Mouse (Mus musculus): ENCODE measurements around the gene Plcb1. TPM values are rescaled to one million over a fixed set of nuclear protein-coding genes. Genes with fewer than 3 reads are reported as not detected.
"Not testable (repeated sequence)": the region's sequence is repeated elsewhere in the genome, so short reads cannot be mapped to it uniquely, and the experiment has no call there.

Plcb1 gene
- polyA plus RNA-seq, 1 experiment from 2014 or later, result 11.7 TPM

DNA sequence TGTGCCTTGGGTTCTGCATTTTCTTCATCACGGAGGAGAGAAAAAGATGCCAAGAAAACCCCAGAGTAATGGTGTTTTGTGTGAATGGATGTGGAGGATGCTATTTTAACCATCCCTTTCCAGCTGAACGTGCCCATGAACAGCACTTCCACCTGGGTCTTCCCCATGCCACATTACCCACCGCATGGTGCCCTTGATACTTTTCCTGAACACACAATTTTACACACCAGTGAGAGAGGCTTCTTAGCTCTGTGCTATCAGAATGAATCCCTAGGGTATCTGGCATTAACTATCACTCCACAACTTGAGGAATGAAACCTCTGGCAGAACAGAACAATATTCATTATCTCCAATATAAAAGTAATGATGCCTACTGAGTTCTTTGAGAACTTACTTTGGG is 199.0 kb downstream of the Plcb1 start:
- no peak for DNase-seq (ENCODE audit: low spot score)
- Histone ChIP-seq H3K27ac (ENCODE audit: low read depth, low read length) (no peak overlapping the region), H3K4me1 (ENCODE audit: control insufficient read depth, insufficient read depth, low read length) (no peaks in the 10 kb centered on the region), H3K4me3 (ENCODE audit: low read depth, low read length) (no peak overlapping the region), H3K9me3 (ENCODE audit: control insufficient read depth, low read length) (no peaks in the 10 kb centered on the region), H3K9ac (ENCODE audit: low read length) (no peak overlapping the region), H3K4me2 (ENCODE audit: low read depth) (no peak overlapping the region), H3K36me3 (ENCODE audit: control insufficient read depth, insufficient read depth, low read length) (no peaks in the 10 kb centered on the region), H3K27me3 (ENCODE audit: control insufficient read depth, insufficient read depth, low read length) (no peaks in the 10 kb centered on the region)
- ATAC-seq (ENCODE audit: insufficient read depth, low FRiP score, low TSS enrichment), result no peak
- 90% methylated on average over 3 of the region's 3 CpGs for WGBS

DNA sequence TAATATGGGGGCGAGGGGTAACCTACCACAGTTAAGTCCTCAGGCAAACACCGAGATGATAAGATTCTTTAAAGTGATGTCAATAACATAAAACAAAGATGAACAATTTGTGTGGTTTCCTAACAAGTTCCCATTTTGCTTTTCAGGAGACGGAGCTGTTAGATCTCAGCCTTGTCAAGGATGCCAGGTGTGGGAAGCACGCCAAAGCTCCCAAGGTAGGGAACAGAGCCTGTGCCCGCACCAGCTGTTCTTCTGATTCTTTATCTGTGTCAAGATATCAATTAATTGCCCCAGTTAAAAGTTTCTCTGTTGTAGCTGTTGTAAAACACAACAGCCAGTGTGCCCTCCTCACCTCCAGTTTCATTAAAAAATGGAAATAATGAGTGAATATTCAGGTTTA is 202.1 kb downstream of the Plcb1 start:
- H3K4me3 ChIP-seq (ENCODE audit: low read depth, low read length), result no peak overlapping the region
- WGBS, result 92% methylated on average over 5 of the region's 5 CpGs
- DNase-seq (ENCODE audit: low spot score) (no peak), ATAC-seq (ENCODE audit: insufficient read depth, low FRiP score, low TSS enrichment) (no peak)
- H3K4me1 ChIP-seq (ENCODE audit: control insufficient read depth, insufficient read depth, low read length), result no peaks in the 10 kb centered on the region
- no peaks in the 10 kb centered on the region for H3K36me3 ChIP-seq (ENCODE audit: control insufficient read depth, insufficient read depth, low read length)
- no peaks in the 10 kb centered on the region for H3K9me3 ChIP-seq (ENCODE audit: control insufficient read depth, low read length)
- no peaks in the 10 kb centered on the region for H3K27me3 ChIP-seq (ENCODE audit: control insufficient read depth, insufficient read depth, low read length)
- no peak overlapping the region for H3K9ac ChIP-seq (ENCODE audit: low read length)
- no peak overlapping the region for H3K4me2 ChIP-seq (ENCODE audit: low read depth)
- no peak overlapping the region for H3K27ac ChIP-seq (ENCODE audit: low read depth, low read length)

DNA sequence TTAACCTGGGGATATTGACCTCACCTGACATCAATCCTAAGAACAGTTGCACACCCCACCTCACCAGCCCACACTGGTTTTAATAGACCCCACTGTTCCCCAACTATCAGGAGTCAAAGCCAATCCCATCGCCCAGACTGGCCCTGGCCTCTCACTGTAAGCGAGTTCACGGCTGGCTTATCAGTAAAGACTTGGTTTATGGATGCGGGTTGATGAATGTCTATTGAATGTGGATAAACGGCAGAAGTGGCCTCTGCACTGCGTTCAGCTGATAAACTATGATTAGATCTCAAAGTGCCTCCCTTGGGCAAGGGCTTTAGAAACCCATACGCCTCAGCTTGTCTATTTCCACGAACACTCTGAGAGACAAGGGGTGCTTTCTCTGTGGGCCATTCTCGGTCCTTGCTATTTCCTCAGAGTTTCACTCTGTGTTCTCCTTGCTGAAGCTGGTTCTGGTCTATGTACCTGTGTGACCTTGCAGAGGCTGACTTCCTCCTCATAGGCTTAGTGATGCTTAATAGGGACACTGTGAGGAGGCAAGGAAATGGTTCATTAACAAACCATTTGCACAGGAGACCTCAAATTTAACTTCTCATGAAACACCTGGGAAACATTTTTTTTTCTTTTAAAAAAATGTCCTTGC is 203.9 kb downstream of the Plcb1 start:
- WGBS, result 82% methylated on average over 9 of the region's 9 CpGs
- H3K4me3 ChIP-seq (ENCODE audit: low read depth, low read length), result no peak overlapping the region
- no peak overlapping the region for H3K27ac ChIP-seq (ENCODE audit: low read depth, low read length)
- no peaks in the 10 kb centered on the region for H3K9me3 ChIP-seq (ENCODE audit: control insufficient read depth, low read length)
- H3K4me2 ChIP-seq (ENCODE audit: low read depth), result no peak overlapping the region
- no peaks in the 10 kb centered on the region for H3K4me1 ChIP-seq (ENCODE audit: control insufficient read depth, insufficient read depth, low read length)
- H3K9ac ChIP-seq (ENCODE audit: low read length), result no peak overlapping the region
- ATAC-seq (ENCODE audit: insufficient read depth, low FRiP score, low TSS enrichment), result no peak
- no peaks in the 10 kb centered on the region for H3K36me3 ChIP-seq (ENCODE audit: control insufficient read depth, insufficient read depth, low read length)
- no peak for DNase-seq (ENCODE audit: low spot score)
- no peaks in the 10 kb centered on the region for H3K27me3 ChIP-seq (ENCODE audit: control insufficient read depth, insufficient read depth, low read length)

DNA sequence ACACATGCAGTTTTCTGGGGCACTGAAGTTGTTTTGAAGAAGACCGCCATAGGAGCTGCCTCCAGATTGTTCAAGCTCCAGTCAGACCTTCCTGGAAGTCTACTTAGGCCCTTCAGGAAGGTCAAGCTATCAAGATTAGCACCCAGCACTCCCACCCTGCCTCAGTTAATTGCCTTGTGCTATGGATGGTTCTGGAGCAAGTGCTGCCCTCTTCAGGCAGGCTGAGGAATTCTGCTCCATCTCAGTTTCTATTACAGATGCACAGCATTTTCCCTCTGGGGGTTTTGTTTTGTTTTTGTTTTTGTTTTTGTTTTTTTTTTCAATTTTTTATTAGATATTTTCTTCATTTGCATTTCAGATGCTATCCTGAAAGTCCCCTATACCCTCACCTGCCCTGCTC is 221.3 kb downstream of the Plcb1 start:
- WGBS, result 97% methylated on average over 1 of the region's 1 CpGs
- Histone ChIP-seq H3K36me3 (ENCODE audit: control insufficient read depth, insufficient read depth, low read length) (no peaks in the 10 kb centered on the region), H3K4me1 (ENCODE audit: control insufficient read depth, insufficient read depth, low read length) (no peaks in the 10 kb centered on the region), H3K27ac (ENCODE audit: low read depth, low read length) (no peak overlapping the region), H3K4me2 (ENCODE audit: low read depth) (no peak overlapping the region), H3K9me3 (ENCODE audit: control insufficient read depth, low read length) (no peaks in the 10 kb centered on the region), H3K4me3 (ENCODE audit: low read depth, low read length) (no peak overlapping the region), H3K9ac (ENCODE audit: low read length) (no peak overlapping the region), H3K27me3 (ENCODE audit: control insufficient read depth, insufficient read depth, low read length) (no peaks in the 10 kb centered on the region)
- ATAC-seq (ENCODE audit: insufficient read depth, low FRiP score, low TSS enrichment) (no peak), DNase-seq (ENCODE audit: low spot score) (no peak)

DNA sequence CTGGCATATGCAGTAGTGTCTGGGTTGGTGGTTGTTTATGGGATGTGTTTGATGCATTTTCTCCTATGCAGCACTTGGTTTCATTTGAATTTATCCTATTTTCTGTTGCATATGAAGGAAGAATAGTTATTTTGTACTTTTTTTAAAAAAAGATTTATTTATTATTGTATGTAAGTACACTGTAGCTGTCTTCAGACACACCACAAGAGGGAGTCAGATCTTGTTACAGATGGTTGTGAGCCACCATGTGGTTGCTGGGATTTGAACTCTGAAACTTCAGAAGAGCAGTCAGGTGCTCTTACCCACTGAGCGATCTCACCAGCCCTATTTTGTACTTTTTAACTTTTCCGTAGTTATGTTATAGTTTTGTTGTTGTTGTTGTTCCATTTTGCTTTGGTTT is 222.0 kb downstream of the Plcb1 start:
- H3K36me3 ChIP-seq (ENCODE audit: control insufficient read depth, insufficient read depth, low read length); H3K9ac ChIP-seq (ENCODE audit: low read length); H3K9me3 ChIP-seq (ENCODE audit: control insufficient read depth, low read length); H3K27me3 ChIP-seq (ENCODE audit: control insufficient read depth, insufficient read depth, low read length); H3K4me1 ChIP-seq (ENCODE audit: control insufficient read depth, insufficient read depth, low read length); H3K4me2 ChIP-seq (ENCODE audit: low read depth); H3K4me3 ChIP-seq (ENCODE audit: low read depth, low read length); H3K27ac ChIP-seq (ENCODE audit: low read depth, low read length); DNase-seq (ENCODE audit: low spot score); ATAC-seq (ENCODE audit: insufficient read depth, low FRiP score, low TSS enrichment): not testable (repeated sequence)
- 91% methylated on average over 2 of the region's 2 CpGs for WGBS

DNA sequence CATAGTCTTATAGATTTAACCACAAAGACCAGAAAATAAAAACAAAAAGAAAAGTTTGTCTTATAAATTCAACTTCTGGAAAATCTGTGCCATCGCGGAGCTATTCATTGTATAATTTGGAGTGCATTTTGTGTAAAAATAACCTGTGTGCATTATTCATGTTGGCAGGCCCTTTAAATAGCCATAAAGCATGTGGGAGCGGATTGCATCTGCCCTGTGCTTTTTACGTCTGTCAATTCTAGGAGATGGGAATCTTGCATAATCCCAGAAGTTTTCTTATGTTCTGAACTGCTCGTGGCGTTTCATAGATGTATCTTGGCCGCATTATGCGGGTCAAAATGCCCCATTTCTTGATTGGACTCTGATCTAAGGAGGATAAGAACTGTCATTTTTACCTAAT is 224.5 kb downstream of the Plcb1 start:
- Histone ChIP-seq H3K36me3 (ENCODE audit: control insufficient read depth, insufficient read depth, low read length) (no peaks in the 10 kb centered on the region), H3K4me3 (ENCODE audit: low read depth, low read length) (no peak overlapping the region), H3K9me3 (ENCODE audit: control insufficient read depth, low read length) (no peaks in the 10 kb centered on the region), H3K9ac (ENCODE audit: low read length) (no peak overlapping the region), H3K27ac (ENCODE audit: low read depth, low read length) (no peak overlapping the region), H3K27me3 (ENCODE audit: control insufficient read depth, insufficient read depth, low read length) (no peaks in the 10 kb centered on the region), H3K4me1 (ENCODE audit: control insufficient read depth, insufficient read depth, low read length) (no peaks in the 10 kb centered on the region), H3K4me2 (ENCODE audit: low read depth) (no peak overlapping the region)
- 88% methylated on average over 8 of the region's 8 CpGs for WGBS
- ATAC-seq (ENCODE audit: insufficient read depth, low FRiP score, low TSS enrichment), result no peak
- no peak for DNase-seq (ENCODE audit: low spot score)

DNA sequence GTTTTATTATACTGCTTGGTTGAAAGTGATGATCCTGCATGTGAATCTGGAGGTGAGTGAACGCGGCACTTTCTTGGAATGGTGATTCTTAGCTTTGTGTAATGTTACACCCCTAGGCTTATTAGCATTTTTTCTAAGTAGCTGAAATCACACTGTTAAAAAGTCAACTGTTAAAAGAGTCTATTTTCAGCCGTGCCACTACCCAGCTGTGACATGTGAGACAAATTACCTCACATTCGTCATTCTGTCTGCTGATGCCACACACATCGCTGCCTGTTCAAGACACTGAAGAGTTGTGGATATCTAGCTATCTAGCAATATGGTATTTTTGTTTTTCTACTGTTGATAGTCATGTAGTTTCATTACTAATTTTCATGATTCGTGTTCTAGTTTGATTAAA is 229.6 kb downstream of the Plcb1 start:
- no peaks in the 10 kb centered on the region for H3K4me1 ChIP-seq (ENCODE audit: control insufficient read depth, insufficient read depth, low read length)
- no peak overlapping the region for H3K4me2 ChIP-seq (ENCODE audit: low read depth)
- ATAC-seq (ENCODE audit: insufficient read depth, low FRiP score, low TSS enrichment) (no peak), DNase-seq (ENCODE audit: low spot score) (no peak)
- H3K4me3 ChIP-seq (ENCODE audit: low read depth, low read length), result no peak overlapping the region
- H3K27ac ChIP-seq (ENCODE audit: low read depth, low read length), result no peak overlapping the region
- H3K27me3 ChIP-seq (ENCODE audit: control insufficient read depth, insufficient read depth, low read length), result no peaks in the 10 kb centered on the region
- WGBS, result 62% methylated on average over 6 of the region's 6 CpGs
- no peak overlapping the region for H3K9ac ChIP-seq (ENCODE audit: low read length)
- H3K9me3 ChIP-seq (ENCODE audit: control insufficient read depth, low read length), result no peaks in the 10 kb centered on the region
- no peaks in the 10 kb centered on the region for H3K36me3 ChIP-seq (ENCODE audit: control insufficient read depth, insufficient read depth, low read length)

DNA sequence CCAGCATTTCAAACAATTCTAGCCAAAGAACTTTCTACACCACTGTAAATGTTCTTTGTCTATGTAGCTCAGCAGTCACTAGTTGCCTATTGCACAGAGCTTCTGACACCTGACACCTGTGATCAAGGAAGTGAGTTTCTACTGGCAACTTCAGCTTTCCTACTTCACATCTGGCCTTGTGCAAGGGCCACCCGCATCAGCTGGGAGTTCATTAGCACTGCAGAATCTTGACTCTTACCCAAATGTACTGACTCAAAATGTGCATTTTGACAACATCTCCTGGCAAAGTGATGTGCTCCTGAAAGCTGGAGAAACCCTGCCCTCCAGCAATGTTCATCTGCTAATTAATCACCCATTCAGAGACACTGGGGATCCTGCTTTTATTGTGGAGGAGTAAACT is 232.4 kb downstream of the Plcb1 start:
- Histone ChIP-seq H3K9me3 (ENCODE audit: control insufficient read depth, low read length) (no peaks in the 10 kb centered on the region), H3K27me3 (ENCODE audit: control insufficient read depth, insufficient read depth, low read length) (no peaks in the 10 kb centered on the region), H3K9ac (ENCODE audit: low read length) (no peak overlapping the region), H3K4me2 (ENCODE audit: low read depth) (no peak overlapping the region), H3K27ac (ENCODE audit: low read depth, low read length) (no peak overlapping the region), H3K36me3 (ENCODE audit: control insufficient read depth, insufficient read depth, low read length) (no peaks in the 10 kb centered on the region), H3K4me3 (ENCODE audit: low read depth, low read length) (no peak overlapping the region), H3K4me1 (ENCODE audit: control insufficient read depth, insufficient read depth, low read length) (no peaks in the 10 kb centered on the region)
- ATAC-seq (ENCODE audit: insufficient read depth, low FRiP score, low TSS enrichment) (no peak), DNase-seq (ENCODE audit: low spot score) (no peak)
- WGBS, result 72% methylated on average over 1 of the region's 1 CpGs

DNA sequence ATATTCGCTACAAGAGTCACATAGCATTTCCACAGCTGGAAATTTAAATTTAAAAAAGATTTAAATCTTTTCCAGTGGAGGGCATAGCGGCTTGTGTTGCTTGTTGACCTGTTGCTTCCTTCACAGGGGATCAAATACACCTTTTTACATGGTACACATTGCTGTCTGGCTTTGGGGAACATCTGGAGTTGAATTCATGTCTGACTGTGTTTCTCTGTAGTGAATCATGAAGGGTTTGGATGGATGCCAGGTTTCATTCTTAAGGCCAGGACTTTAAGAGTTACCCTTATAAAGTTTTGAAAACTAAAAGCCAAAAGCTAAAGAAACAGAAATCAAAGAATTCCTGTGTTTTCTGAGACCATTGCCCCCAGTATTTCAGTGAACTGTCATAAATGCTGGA is 232.8 kb downstream of the Plcb1 start:
- no peaks in the 10 kb centered on the region for H3K4me1 ChIP-seq (ENCODE audit: control insufficient read depth, insufficient read depth, low read length)
- H3K4me2 ChIP-seq (ENCODE audit: low read depth), result no peak overlapping the region
- no peaks in the 10 kb centered on the region for H3K27me3 ChIP-seq (ENCODE audit: control insufficient read depth, insufficient read depth, low read length)
- DNase-seq (ENCODE audit: low spot score), result no peak
- H3K27ac ChIP-seq (ENCODE audit: low read depth, low read length), result no peak overlapping the region
- H3K36me3 ChIP-seq (ENCODE audit: control insufficient read depth, insufficient read depth, low read length), result no peaks in the 10 kb centered on the region
- no peaks in the 10 kb centered on the region for H3K9me3 ChIP-seq (ENCODE audit: control insufficient read depth, low read length)
- H3K9ac ChIP-seq (ENCODE audit: low read length), result no peak overlapping the region
- H3K4me3 ChIP-seq (ENCODE audit: low read depth, low read length), result no peak overlapping the region
- no peak for ATAC-seq (ENCODE audit: insufficient read depth, low FRiP score, low TSS enrichment)
- 81% methylated on average over 2 of the region's 2 CpGs for WGBS
